9 mouse cellular contexts compared by ENCODE assay signal in the genomic region with DNA sequence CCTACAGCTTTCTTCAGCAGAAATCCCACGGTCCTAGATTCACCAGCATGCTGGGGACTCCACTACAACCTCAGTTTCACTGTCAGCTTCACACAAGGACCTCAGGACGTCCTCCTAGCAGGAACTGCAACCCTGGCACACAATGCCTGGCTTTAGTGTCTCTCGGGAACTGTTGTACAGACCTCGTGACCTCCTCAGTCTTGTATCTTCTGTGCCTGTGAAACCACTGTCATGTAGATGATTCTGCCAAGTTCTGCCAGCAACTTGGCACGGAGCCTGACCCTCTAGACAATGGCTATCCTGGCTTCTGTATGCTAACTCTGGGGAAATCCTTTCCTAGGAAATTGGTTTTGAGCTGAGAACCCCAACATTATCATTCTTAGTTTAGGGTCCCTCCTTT. TPM values are rescaled to one million over a fixed set of nuclear protein-coding genes. Genes with fewer than 3 reads are reported as not detected.
DNase-seq lines count a peak whose midpoint lies in the region; ATAC-seq and TF ChIP-seq lines count a peak whose summit lies in the region.
"Had no signal": no experiment of that assay in that cellular context is flagged by ENCODE, and none has a peak within 500 bp of the region (broad histone marks: within the 10 kb centered on the region; RNA-seq: fewer than 3 reads in every experiment).

No protein-coding gene starts in this region.

- no peaks in the 10 kb centered on the region for H3K27me3 ChIP-seq in kidney, embryonic 15.5 days
- H3K27me3 ChIP-seq in heart, adult 2 months (ENCODE audit: control insufficient read depth, insufficient read depth, low read length): no peaks in the 10 kb centered on the region
- no peaks in the 10 kb centered on the region for H3K27me3 ChIP-seq in stomach, postnatal 0 days (ENCODE audit: control insufficient read depth, insufficient read depth, low read length)

- no peak overlapping the region for H3K27ac ChIP-seq in kidney, embryonic 15.5 days
- H3K27ac ChIP-seq in heart, adult 2 months: peak overlapping the region; percentile 74
- H3K27ac ChIP-seq in stomach, postnatal 0 days (replicated peaks): no peak overlapping the region
- H3K27ac ChIP-seq: liver, embryonic 14.5 days had no signal

- DNase-seq in kidney, adult 11 months: peak; percentile 68
- peak; percentile 71 for DNase-seq in adrenal gland, postnatal 10 days
- DNase-seq in heart, adult 2 months: peak; percentile 52 to 78
- DNase-seq in kidney, postnatal 4 days: peak; percentile 11 to 26
- DNase-seq in stomach, postnatal 0 days (ENCODE audit: low spot score): no peak
- DNase-seq in thymus, postnatal 36 days: no peak
- DNase-seq in frontal cortex, adult 2 months (ENCODE audit: extremely low spot score in 1 of 2, low spot score in 1 of 2): no peak

- H3K9ac ChIP-seq in kidney, embryonic 15.5 days: no peak overlapping the region
- no peak overlapping the region for H3K9ac ChIP-seq in heart, adult 2 months (ENCODE audit: low read depth, low read length)
- no peak overlapping the region for H3K9ac ChIP-seq in stomach, postnatal 0 days (ENCODE audit: low read length)
- H3K9ac ChIP-seq: liver, embryonic 14.5 days had no signal

- H3K36me3 ChIP-seq in kidney, embryonic 15.5 days: no peaks in the 10 kb centered on the region
- H3K36me3 ChIP-seq in heart, adult 2 months (ENCODE audit: control insufficient read depth, insufficient read depth, low read length): peaks cover 8% of the 10 kb centered on the region
- H3K36me3 ChIP-seq in stomach, postnatal 0 days (ENCODE audit: control insufficient read depth, insufficient read depth, low read length): no peaks in the 10 kb centered on the region

- intact Hi-C loops in heart, adult 2 months (cut with DNase I): no loop called here

- WGBS in kidney, embryonic 15.5 days: 74% methylated on average over 5 of the region's 5 CpGs
- 27% methylated on average over 5 of the region's 5 CpGs for WGBS in heart, adult 2 months
- 68% methylated on average over 5 of the region's 5 CpGs for WGBS in stomach, postnatal 0 days

- no peak for TF ChIP-seq EP300 in heart, adult 2 months (IDR thresholded peaks at IDR 0.05; ENCODE audit: insufficient read depth, low read depth, low read length)
- TF ChIP-seq EP300 in stomach, postnatal 0 days (optimal IDR thresholded peaks at IDR 0.05): no peak

- no peaks in the 10 kb centered on the region for H3K9me3 ChIP-seq in kidney, embryonic 15.5 days (replicated peaks)
- H3K9me3 ChIP-seq in stomach, postnatal 0 days (ENCODE audit: control insufficient read depth, low read length): no peaks in the 10 kb centered on the region

- peaks cover 1% of the 10 kb centered on the region; the same call in 1 of the 2 replicates for H3K79me2 ChIP-seq in heart, adult 2 months (replicated peaks; ENCODE audit: control insufficient read depth, insufficient read depth, low read length)

- TF ChIP-seq POLR2A in heart, adult 2 months (IDR thresholded peaks at IDR 0.05; ENCODE audit: insufficient read depth, low read depth, low read length): peak; percentile 56; the same call in 1 of the 2 replicates

- TF ChIP-seq CTCF in heart, adult 2 months (IDR thresholded peaks at IDR 0.05): no peak
- TF ChIP-seq CTCF in stomach, postnatal 0 days (IDR thresholded peaks at IDR 0.05; ENCODE audit: low read depth): no peak

- no peak for ATAC-seq in kidney, embryonic 15.5 days (replicated peaks; ENCODE audit: low FRiP score)
- ATAC-seq in stomach, postnatal 0 days (ENCODE audit: low FRiP score, low TSS enrichment): no peak

- no peak overlapping the region for H3K4me2 ChIP-seq in kidney, embryonic 15.5 days
- H3K4me2 ChIP-seq in stomach, postnatal 0 days (replicated peaks; ENCODE audit: low read depth): no peak overlapping the region

- no peaks in the 10 kb centered on the region for H3K4me1 ChIP-seq in kidney, embryonic 15.5 days
- H3K4me1 ChIP-seq in heart, adult 2 months (ENCODE audit: control insufficient read depth, insufficient read depth, low read length): peaks cover 7% of the 10 kb centered on the region
- no peaks in the 10 kb centered on the region for H3K4me1 ChIP-seq in stomach, postnatal 0 days (replicated peaks; ENCODE audit: control insufficient read depth, insufficient read depth)

- no peak overlapping the region for H3K4me3 ChIP-seq in kidney, embryonic 15.5 days (replicated peaks)
- no peak overlapping the region for H3K4me3 ChIP-seq in heart, adult 2 months
- no peak overlapping the region for H3K4me3 ChIP-seq in stomach, postnatal 0 days (ENCODE audit: low read depth, low read length)

RNA-seq across cellular contexts. Expression of gene Prkaa2, which starts 14.4 kb away (rescaled TPM):
- 6.1 and 6.2 TPM in 2 replicates for polyA plus RNA-seq in kidney, embryonic 15.5 days (2015; fragmentation: Nextera tagmentation; extraction: Ambion mirVana)
- 10 to 100 TPM in 1 of 2 experiments, 1 to 10 TPM in 1; 7.6 to 12.7 TPM for total RNA-seq in adrenal gland, postnatal 10 days (2021)
- 10 to 100 TPM; 76.5 to 84.3 TPM for total RNA-seq in heart, adult 2 months (2021)
- polyA plus RNA-seq in heart, adult 2 months (2012; rRNA removed): 21.6 and 48.2 TPM in 2 replicates
- 3.6 and 4.5 TPM in 2 replicates for polyA plus RNA-seq in stomach, postnatal 0 days (2015; fragmentation: Nextera tagmentation; extraction: Ambion mirVana)
- polyA plus RNA-seq in frontal cortex, adult 2 months (2012; rRNA removed): 9.6 and 11.5 TPM in 2 replicates

Comparison
In these comparisons a context has a peak if more than half of its experiments do, and no peak if none do; other contexts are left out.
1. DNase-seq: peak in kidney, adult 11 months (single experiment), adrenal gland, postnatal 10 days (single experiment), heart, adult 2 months (2 of 2) and kidney, postnatal 4 days (2 of 2); none in stomach, postnatal 0 days (single experiment), thymus, postnatal 36 days (0 of 2) and frontal cortex, adult 2 months (0 of 2).